Mouse (Mus musculus) kidney, adult 2 months (tissue): ENCODE data around the gene Elf3. TPM values are rescaled to one million over a fixed set of nuclear protein-coding genes. Genes with fewer than 3 reads are reported as not detected.

ENCODE experiments used
- DNase-seq: peaks from one replicate; pipeline ENCODE4 v3.0.0; 2021
- H3K27ac ChIP-seq: fragments of 200-500 bp; 2 replicates; pipeline ENCODE4 v1.5.1; 2012; ENCODE audit warnings: low read depth, low read length, control low read depth, inconsistent platforms; ENCODE audit not compliant: insufficient read depth
- H3K27me3 ChIP-seq: fragments of 200-500 bp; replicated peaks from 2 replicates; pipeline ENCODE4 v1.6.1; 2012; ENCODE audit warnings: mild to moderate bottlenecking, moderate library complexity, low read length, inconsistent platforms; ENCODE audit not compliant: control insufficient read depth, insufficient read depth
- H3K36me3 ChIP-seq: fragments of 200-500 bp; 2 replicates; pipeline ENCODE4 v1.6.1; 2012; ENCODE audit warnings: mild to moderate bottlenecking, moderate library complexity, low read length, inconsistent platforms; ENCODE audit not compliant: control insufficient read depth, insufficient read depth
- H3K4me1 ChIP-seq: fragments of 200-500 bp; 2 replicates; pipeline ENCODE4 v1.6.1; 2011; ENCODE audit warnings: low read length; ENCODE audit not compliant: control insufficient read depth, insufficient read depth
- H3K4me3 ChIP-seq: fragments of 200-500 bp; 2 replicates; pipeline ENCODE4 v1.5.1; 2011; ENCODE audit warnings: mild to moderate bottlenecking, low read depth, low read length, control low read depth; ENCODE audit not compliant: insufficient read depth
- CTCF ChIP-seq: fragments of 200-500 bp; conservative IDR thresholded peaks from 2 replicates; pipeline ENCODE4 v1.5.1; 2011; ENCODE audit warnings: low read depth, mild to moderate bottlenecking, control low read depth, low read length, moderate library complexity, mixed read lengths; ENCODE audit not compliant: insufficient read depth, insufficient read length
- POLR2A ChIP-seq: fragments of 200-500 bp; IDR thresholded peaks from one replicate; pipeline ENCODE4 v1.6.1; 2011; ENCODE audit warnings: low read depth, low read length, control low read depth
- WGBS: fragments of 180-500 bp; shearing (Covaris S2); methylation state at CpG from one replicate; pipeline ENCODE4 v1.1.7; 2018; 5-methylcytosine and 5-hydroxymethylcytosine counted together
- polyA plus RNA-seq: library from polyadenylated mRNA; depleted of rRNA; stranded (reverse); fragments of >200 nt; gene quantifications from 2 replicates; pipeline ENCODE4 v1.2.3, GENCODE M21; 2012; rRNA removed

Elf3 gene
- polyA plus RNA-seq, 1 experiment = 23.1 TPM

DNA sequence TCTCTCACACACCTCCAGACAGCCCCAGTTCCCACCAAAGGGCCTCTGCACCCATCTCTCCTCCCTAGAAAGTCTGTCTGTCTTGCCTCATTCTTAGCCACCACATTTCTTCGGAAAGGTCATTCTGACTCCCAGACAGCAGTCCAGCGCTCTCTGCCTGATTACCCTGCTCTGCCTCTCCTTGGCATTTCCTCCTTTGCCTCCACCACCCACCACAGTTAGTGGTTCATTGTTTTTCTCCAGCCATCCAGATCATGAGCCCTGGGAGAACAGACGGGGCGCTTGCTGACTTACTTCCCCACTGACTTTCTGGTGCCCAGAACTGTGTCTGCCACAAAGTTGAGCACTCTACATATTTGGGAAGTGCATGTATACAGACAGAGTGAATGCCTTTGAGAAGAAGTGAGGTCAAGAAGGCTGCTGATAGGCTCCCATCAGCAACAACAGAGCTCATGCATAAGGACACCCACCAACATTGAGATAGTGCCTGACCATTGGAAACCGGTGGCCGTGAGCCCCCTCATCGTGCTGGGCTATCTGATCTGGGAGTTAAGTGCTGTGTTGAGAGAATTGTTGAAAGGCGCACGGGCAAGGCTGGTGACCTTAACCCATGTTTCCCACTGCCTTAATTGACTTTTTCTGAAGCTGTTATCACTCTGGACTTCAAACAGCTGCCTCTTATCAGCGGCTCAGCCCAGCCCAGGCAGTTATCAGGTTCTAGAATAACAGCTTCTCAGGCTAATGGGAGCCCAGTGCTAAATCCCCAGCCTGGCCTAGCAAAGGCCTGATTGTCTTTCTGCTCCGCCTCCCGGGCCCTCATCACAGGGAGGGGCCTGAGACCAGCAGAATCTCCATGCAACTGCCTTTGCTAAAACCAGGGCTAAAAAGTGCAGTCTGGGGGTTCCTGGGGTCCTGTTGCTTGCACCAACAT lies 53.9 kb downstream of the Elf3 start:
- H3K27ac ChIP-seq = no peak overlapping the region
- H3K27me3 ChIP-seq = no peaks in the 10 kb centered on the region
- no peak for DNase-seq
- no peaks in the 10 kb centered on the region for H3K36me3 ChIP-seq
- TF ChIP-seq POLR2A (no peak), CTCF (no peak)
- no peak overlapping the region for H3K4me3 ChIP-seq
- WGBS = 56% methylated on average over 12 of the region's 12 CpGs
- no peaks in the 10 kb centered on the region for H3K4me1 ChIP-seq

Other genes with a start within 250 kb of the Elf3 start
- gene Lgr6, start 153.3 kb downstream of the Elf3 start, polyA plus RNA-seq = 0.42 and 0.75 TPM in 2 replicates
- gene Ptpn7, start 125.9 kb downstream of the Elf3 start, polyA plus RNA-seq = 0.73 and 2.5 TPM in 2 replicates
- gene Arl8a, start 111.7 kb downstream of the Elf3 start, polyA plus RNA-seq = 95.2 and 107 TPM in 2 replicates
- gene Gpr37l1, start 90.9 kb downstream of the Elf3 start, polyA plus RNA-seq = 0.75 and 0.98 TPM in 2 replicates
- 28.7 and 29.1 TPM in 2 replicates for gene Rnpep, start 25.5 kb upstream of the Elf3 start, polyA plus RNA-seq
- 122 and 134 TPM in 2 replicates for gene Timm17a, start 55.2 kb upstream of the Elf3 start, polyA plus RNA-seq
- 2.6 and 3.8 TPM in 2 replicates for gene Lmod1, start 66.2 kb upstream of the Elf3 start, polyA plus RNA-seq
- gene Shisa4, start 116.7 kb upstream of the Elf3 start, polyA plus RNA-seq = 21.1 and 22.6 TPM in 2 replicates
- gene Ipo9, start 171.9 kb upstream of the Elf3 start, polyA plus RNA-seq = 58.3 and 73.9 TPM in 2 replicates